Mouse (Mus musculus) right cerebral cortex, postnatal 10 days (tissue): ENCODE measurements at regions not wholly inside any gene's neighbourhood (a gene's known extent, or its start where the extent isn't known, plus 50 kb on each side); places are given as distances from the start of the nearest gene placed in this dataset.

Source experiments
- DNase-seq, 2 experiments: peaks; one replicate each; pipeline ENCODE4 v3.0.0; 2021; ENCODE audit warnings: low spot score in 2 of 2

- DNase-seq: peak; percentile 60 to 74
Measured at GRCm38 (mm10) chr9:59232682-59233081, 58.7 kb upstream of the Adpgk start.

- DNase-seq: peak in 1 of 2 experiments; percentile 53
Measured at GRCm38 (mm10) chr9:59231947-59232346, 59.4 kb upstream of the Adpgk start.

- DNase-seq: no peak
Measured at GRCm38 (mm10) chr9:59231186-59231585, 60.2 kb upstream of the Adpgk start.

GRCm38 (mm10) chr9:59230161-59230560 is 61.2 kb upstream of the Adpgk start:
- DNase-seq: peak in 1 of 2 experiments; percentile 35

GRCm38 (mm10) chr9:59227948-59228347 is 63.4 kb upstream of the Adpgk start:
- no peak for DNase-seq

- no peak for DNase-seq
Measured at GRCm38 (mm10) chr9:59226361-59226760, 65.0 kb upstream of the Adpgk start.

- DNase-seq: no peak
Measured at GRCm38 (mm10) chr9:59219277-59219676, 72.1 kb upstream of the Adpgk start.

GRCm38 (mm10) chr9:59202654-59203514 is 88.5 kb upstream of the Adpgk start:
- peak; percentile 54 to 73 for DNase-seq

- DNase-seq: no peak
Measured at GRCm38 (mm10) chr9:59199495-59200196, 91.7 kb upstream of the Adpgk start.

GRCm38 (mm10) chr9:59198221-59198875 is 93.0 kb upstream of the Adpgk start:
- no peak for DNase-seq

- DNase-seq: peak; percentile 78 to 88
Measured at GRCm38 (mm10) chr9:59197506-59197905, 93.9 kb upstream of the Adpgk start.

GRCm38 (mm10) chr9:59193971-59194370 is 97.4 kb upstream of the Adpgk start:
- DNase-seq: no peak

GRCm38 (mm10) chr9:59189141-59189540 is 102.2 kb upstream of the Adpgk start:
- peak; percentile 71 to 74 for DNase-seq

- DNase-seq: no peak
Measured at GRCm38 (mm10) chr9:59188411-59188810, 102.9 kb upstream of the Adpgk start.

- DNase-seq: no peak
Measured at GRCm38 (mm10) chr9:59186326-59186725, 105.0 kb upstream of the Adpgk start.

GRCm38 (mm10) chr9:59184089-59184488 is 107.3 kb upstream of the Adpgk start:
- no peak for DNase-seq

GRCm38 (mm10) chr9:59182906-59183305 is 108.5 kb upstream of the Adpgk start:
- DNase-seq: no peak

- DNase-seq: peak; percentile 89 to 90
Measured at GRCm38 (mm10) chr9:59182490-59182889, 108.9 kb upstream of the Adpgk start.

- DNase-seq: peak; percentile 44 to 48
Measured at GRCm38 (mm10) chr9:59171576-59171975, 119.8 kb upstream of the Adpgk start.

GRCm38 (mm10) chr9:59163390-59163976 is 127.2 kb upstream of the Neo1 start:
- DNase-seq: no peak

- DNase-seq: no peak
Measured at GRCm38 (mm10) chr9:59162954-59163353, 126.7 kb upstream of the Neo1 start.

GRCm38 (mm10) chr9:59157663-59158062 is 121.4 kb upstream of the Neo1 start:
- DNase-seq: no peak
